In genomic region chr12:111161943-111162311, GRCm38 (mm10) we compare ENCODE assay signal across 8 mouse cellular contexts. TPM values are rescaled to one million over a fixed set of nuclear protein-coding genes. Genes with fewer than 3 reads are reported as not detected.
DNase-seq lines count a peak whose midpoint lies in the region; ATAC-seq and TF ChIP-seq lines count a peak whose summit lies in the region.

No protein-coding gene starts in this region.

- H3K27ac ChIP-seq in layer of hippocampus, adult 2 months: peak overlapping the region; percentile 83
- H3K27ac ChIP-seq in forebrain, embryonic 13.5 days: peak overlapping the region; percentile 92
- peak overlapping the region; percentile 85 for H3K27ac ChIP-seq in neural tube, embryonic 14.5 days (ENCODE audit: low read depth, low read length)

- no peak for TF ChIP-seq CTCF in layer of hippocampus, adult 2 months (conservative IDR thresholded peaks at IDR 0.05)

- H3K9ac ChIP-seq in forebrain, embryonic 13.5 days: peak overlapping the region; percentile 54
- H3K9ac ChIP-seq in neural tube, embryonic 14.5 days (replicated peaks; ENCODE audit: low read depth, low read length): 0 out of 2 replicates have a peak overlapping the region, but pooled peaks have one; percentile 17

- ATAC-seq in forebrain, embryonic 13.5 days: no peak
- ATAC-seq in neural tube, embryonic 14.5 days (ENCODE audit: low read depth): no peak

- H3K9me3 ChIP-seq in forebrain, embryonic 13.5 days (replicated peaks): no peaks in the 10 kb centered on the region
- no peaks in the 10 kb centered on the region for H3K9me3 ChIP-seq in neural tube, embryonic 14.5 days (ENCODE audit: control insufficient read depth, low read length)

- H3K4me1 ChIP-seq in forebrain, embryonic 13.5 days: peaks cover 44% of the 10 kb centered on the region
- peaks cover 24% of the 10 kb centered on the region for H3K4me1 ChIP-seq in neural tube, embryonic 14.5 days (ENCODE audit: control insufficient read depth, insufficient read depth, low read length)

- H3K4me2 ChIP-seq in forebrain, embryonic 13.5 days: peak overlapping the region; percentile 53
- H3K4me2 ChIP-seq in neural tube, embryonic 14.5 days (ENCODE audit: low read depth, low read length): peak overlapping the region; percentile 47

- peak overlapping the region; percentile 19; the same call in 1 of the 2 replicates for H3K4me3 ChIP-seq in layer of hippocampus, adult 2 months
- H3K4me3 ChIP-seq in forebrain, embryonic 13.5 days: peak overlapping the region; percentile 23; the same call in 1 of the 2 replicates
- H3K4me3 ChIP-seq in neural tube, embryonic 14.5 days (ENCODE audit: low read depth, low read length): peak overlapping the region; percentile 15

- H3K36me3 ChIP-seq in forebrain, embryonic 13.5 days (ENCODE audit: poor library complexity, severe bottlenecking): no peaks in the 10 kb centered on the region
- H3K36me3 ChIP-seq in neural tube, embryonic 14.5 days (ENCODE audit: control insufficient read depth, insufficient read depth, low read length): no peaks in the 10 kb centered on the region

- WGBS in forebrain, embryonic 13.5 days: 36% methylated on average over 7 of the region's 7 CpGs
- 34% methylated on average over 7 of the region's 7 CpGs for WGBS in neural tube, embryonic 14.5 days

- H3K27me3 ChIP-seq in forebrain, embryonic 13.5 days: no peaks in the 10 kb centered on the region
- no peaks in the 10 kb centered on the region for H3K27me3 ChIP-seq in neural tube, embryonic 14.5 days (ENCODE audit: control insufficient read depth, insufficient read depth, low read length)

- no peak for DNase-seq in layer of hippocampus, adult 2 months (ENCODE audit: low spot score in 2 of 2)
- no peak for DNase-seq in layer of hippocampus, adult 18-20 months (ENCODE audit: low spot score in 2 of 2)
- peak; percentile 36 for DNase-seq in kidney, postnatal 14 days
- no peak for DNase-seq in spleen, postnatal 14 days (ENCODE audit: low spot score in 2 of 2)
- no peak for DNase-seq in yolk sac, embryonic 10.5 days (ENCODE audit: low spot score)
- no peak for DNase-seq in layer of hippocampus, postnatal 14 days (ENCODE audit: low spot score in 2 of 2)

RNA-seq across cellular contexts. Expression of gene Traf3, which starts 4.2 kb away (rescaled TPM):
- total RNA-seq in layer of hippocampus, adult 2 months (2021): 10 to 100 TPM; 58.2 to 64.1 TPM
- total RNA-seq in layer of hippocampus, adult 18-20 months (2021): 10 to 100 TPM; 53.6 to 53.7 TPM
- polyA plus RNA-seq in forebrain, embryonic 13.5 days (2015; fragmentation: Nextera tagmentation; extraction: Ambion mirVana): 12.8 and 17.2 TPM in 2 replicates
- 20.1 and 22.1 TPM in 2 replicates for polyA plus RNA-seq in neural tube, embryonic 14.5 days (2014; fragmentation: Nextera tagmentation; extraction: Ambion mirVana)
- total RNA-seq in layer of hippocampus, postnatal 14 days (2021): 100 to 1,000 TPM; 124 to 128 TPM

RNA-seq across cellular contexts. Expression of gene 4930595D18Rik, which starts 22.4 kb away (rescaled TPM):
- not detected for total RNA-seq in layer of hippocampus, adult 2 months (2021)
- not detected for total RNA-seq in layer of hippocampus, adult 18-20 months (2021)
- 0.21 TPM in 1 of 2 replicates, not detected in the other for polyA plus RNA-seq in forebrain, embryonic 13.5 days (2015; fragmentation: Nextera tagmentation; extraction: Ambion mirVana)
- not detected in 2 replicates for polyA plus RNA-seq in neural tube, embryonic 14.5 days (2014; fragmentation: Nextera tagmentation; extraction: Ambion mirVana)
- total RNA-seq in layer of hippocampus, postnatal 14 days (2021): under 1 TPM in 1 of 2 experiments, not detected in 1; 0.41 TPM
